Mouse (Mus musculus) embryonic facial prominence, embryonic 11.5 days (tissue): ENCODE results near the gene Phyhd1. TPM values are rescaled to one million over a fixed set of nuclear protein-coding genes. Genes with fewer than 3 reads are reported as not detected.

Experiments used
- ATAC-seq: fragments of 200-750 bp; cut with Nextera tagmentation; replicated peaks from 2 replicates; pipeline ENCODE4 v1.8.0; 2017; ENCODE audit warnings: low read depth; ENCODE audit not compliant: insufficient number of reproducible peaks, low FRiP score, low TSS enrichment
- DNase-seq: peaks from one replicate; pipeline ENCODE4 v3.0.0-alpha.2; 2015; ENCODE audit warnings: low spot score
- H3K27ac ChIP-seq: fragments of 300-500 bp; sonication (generic); replicated peaks from 2 replicates; pipeline ENCODE4 v1.5.1; 2014; ENCODE audit warnings: mild to moderate bottlenecking, low read depth, low read length, control low read depth
- H3K27me3 ChIP-seq: fragments of 300-500 bp; sonication (generic); 2 replicates; pipeline ENCODE4 v1.6.1; 2014; ENCODE audit warnings: mild to moderate bottlenecking, low read length, moderate library complexity, mixed read lengths; ENCODE audit not compliant: control insufficient read depth, insufficient read depth
- H3K36me3 ChIP-seq: fragments of 300-500 bp; sonication (generic); replicated peaks from 2 replicates; pipeline ENCODE4 v1.6.1; 2014; ENCODE audit warnings: low read depth, mild to moderate bottlenecking, low read length, moderate library complexity, mixed read lengths; ENCODE audit not compliant: control insufficient read depth, insufficient read depth
- H3K4me1 ChIP-seq: fragments of 300-500 bp; sonication (generic); 2 replicates; pipeline ENCODE4 v1.6.1; 2014; ENCODE audit warnings: low read length, mixed read lengths; ENCODE audit not compliant: control insufficient read depth, insufficient read depth
- H3K4me2 ChIP-seq: fragments of 300-500 bp; sonication (generic); 2 replicates; pipeline ENCODE4 v1.6.1; 2014; ENCODE audit warnings: low read depth, mild to moderate bottlenecking, control low read depth, low read length, moderate library complexity
- H3K4me3 ChIP-seq: fragments of 300-500 bp; sonication (generic); 2 replicates; pipeline ENCODE4 v1.5.1; 2014; ENCODE audit warnings: low read depth, low read length, control low read depth
- H3K9ac ChIP-seq: fragments of 300-500 bp; sonication (generic); replicated peaks from 2 replicates; pipeline ENCODE4 v1.6.1; 2014; ENCODE audit warnings: mild to moderate bottlenecking, control low read depth, low read length
- H3K9me3 ChIP-seq: fragments of 300-500 bp; sonication (generic); replicated peaks from 2 replicates; pipeline ENCODE4 v1.6.1; 2016; ENCODE audit warnings: mild to moderate bottlenecking, low read length, inconsistent platforms, mixed read lengths; ENCODE audit not compliant: control insufficient read depth
- WGBS: fragments of 180-500 bp; shearing (Covaris S2); extraction: QIAGEN DNeasy Blood & Tissue Kit; methylation state at CpG from one replicate; pipeline ENCODE4 v1.1.7; 2014; 5-methylcytosine and 5-hydroxymethylcytosine counted together
- polyA plus RNA-seq: library from polyadenylated mRNA; unstranded; fragments of >200 nt; fragmentation: Nextera tagmentation; extraction: Ambion mirVana; gene quantifications from 2 replicates; pipeline ENCODE4 v1.2.1, GENCODE M21; 2014

The Phyhd1 gene
- polyA plus RNA-seq, 1 experiment from 2014 or later = 2.3 TPM

GRCm38 (mm10) chr2:30306087-30306486 lies 40.1 kb downstream of the Phyhd1 start:
- 95% methylated on average over 7 of the region's 7 CpGs for WGBS

GRCm38 (mm10) chr2:30309351-30309750 lies 43.3 kb downstream of the Phyhd1 start:
- Histone ChIP-seq H3K4me2 (no peak overlapping the region), H3K27me3 (no peaks in the 10 kb centered on the region), H3K9me3 (no peaks in the 10 kb centered on the region), H3K4me1 (no peaks in the 10 kb centered on the region), H3K4me3 (no peak overlapping the region), H3K9ac (no peak overlapping the region), H3K27ac (no peak overlapping the region), H3K36me3 (peaks cover 19% of the 10 kb centered on the region)
- WGBS = 93% methylated on average over 3 of the region's 3 CpGs
- DNase-seq (no peak), ATAC-seq (no peak)

More at GRCm38 (mm10) chr2:30306087-30306486, 40.1 kb downstream of the Phyhd1 start:
- Histone ChIP-seq H3K36me3 (peaks cover 16% of the 10 kb centered on the region), H3K27ac (no peak overlapping the region), H3K4me1 (no peaks in the 10 kb centered on the region), H3K9me3 (no peaks in the 10 kb centered on the region), H3K4me2 (no peak overlapping the region), H3K4me3 (no peak overlapping the region), H3K27me3 (no peaks in the 10 kb centered on the region), H3K9ac (no peak overlapping the region)
- ATAC-seq = no peak
- DNase-seq = no peak

- Histone ChIP-seq H3K36me3 (peaks cover 20% of the 10 kb centered on the region), H3K27ac (no peak overlapping the region), H3K27me3 (no peaks in the 10 kb centered on the region), H3K4me3 (no peak overlapping the region), H3K4me1 (no peaks in the 10 kb centered on the region), H3K9ac (no peak overlapping the region), H3K4me2 (no peak overlapping the region), H3K9me3 (no peaks in the 10 kb centered on the region)
- WGBS = 98% methylated on average over 2 of the region's 2 CpGs
- DNase-seq (no peak), ATAC-seq (no peak)
These were observed 45.5 kb downstream of the Phyhd1 start for GRCm38 (mm10) chr2:30311481-30311880.

- DNase-seq (no peak), ATAC-seq (no peak)
- Histone ChIP-seq H3K9me3 (no peaks in the 10 kb centered on the region), H3K4me2 (no peak overlapping the region), H3K4me3 (no peak overlapping the region), H3K27ac (no peak overlapping the region), H3K9ac (no peak overlapping the region), H3K36me3 (peaks cover 22% of the 10 kb centered on the region), H3K4me1 (no peaks in the 10 kb centered on the region), H3K27me3 (no peaks in the 10 kb centered on the region)
- 92% methylated on average over 4 of the region's 4 CpGs for WGBS
These were observed 50.1 kb downstream of the Phyhd1 start for GRCm38 (mm10) chr2:30316136-30316535.

- DNase-seq (no peak), ATAC-seq (no peak)
- no peak overlapping the region for H3K27ac ChIP-seq
- H3K4me2 ChIP-seq = no peak overlapping the region
- no peaks in the 10 kb centered on the region for H3K4me1 ChIP-seq
- H3K36me3 ChIP-seq = peaks cover 23% of the 10 kb centered on the region
- H3K9ac ChIP-seq = no peak overlapping the region
- no peak overlapping the region for H3K4me3 ChIP-seq
- H3K9me3 ChIP-seq = no peaks in the 10 kb centered on the region
- WGBS = 93% methylated on average over 5 of the region's 5 CpGs
- no peaks in the 10 kb centered on the region for H3K27me3 ChIP-seq
These were observed 51.0 kb downstream of the Phyhd1 start for GRCm38 (mm10) chr2:30316955-30317354.

GRCm38 (mm10) chr2:30319260-30319659 lies 53.3 kb downstream of the Phyhd1 start:
- 90% methylated on average over 4 of the region's 4 CpGs for WGBS
- Histone ChIP-seq H3K4me2 (no peak overlapping the region), H3K27me3 (no peaks in the 10 kb centered on the region), H3K9me3 (no peaks in the 10 kb centered on the region), H3K4me1 (no peaks in the 10 kb centered on the region), H3K36me3 (peaks cover 34% of the 10 kb centered on the region), H3K4me3 (no peak overlapping the region), H3K9ac (no peak overlapping the region), H3K27ac (no peak overlapping the region)
- ATAC-seq = no peak
- no peak for DNase-seq

GRCm38 (mm10) chr2:30323111-30323510 lies 57.1 kb downstream of the Phyhd1 start:
- Histone ChIP-seq H3K4me3 (no peak overlapping the region), H3K9me3 (no peaks in the 10 kb centered on the region), H3K4me2 (no peak overlapping the region), H3K27me3 (no peaks in the 10 kb centered on the region), H3K27ac (no peak overlapping the region), H3K9ac (no peak overlapping the region), H3K4me1 (no peaks in the 10 kb centered on the region), H3K36me3 (peaks cover 19% of the 10 kb centered on the region)
- ATAC-seq (no peak), DNase-seq (no peak)
- 95% methylated on average over 7 of the region's 7 CpGs for WGBS

GRCm38 (mm10) chr2:30325296-30325695 lies 59.3 kb downstream of the Phyhd1 start:
- Histone ChIP-seq H3K9me3 (no peaks in the 10 kb centered on the region), H3K4me1 (no peaks in the 10 kb centered on the region), H3K36me3 (peaks cover 19% of the 10 kb centered on the region), H3K4me2 (no peak overlapping the region), H3K9ac (no peak overlapping the region), H3K27ac (no peak overlapping the region), H3K4me3 (no peak overlapping the region), H3K27me3 (no peaks in the 10 kb centered on the region)
- ATAC-seq (no peak), DNase-seq (no peak)
- 97% methylated on average over 5 of the region's 5 CpGs for WGBS
